Mouse (Mus musculus) neural tube, embryonic 15.5 days (tissue): ENCODE data around the gene Gna11. TPM values are rescaled to one million over a fixed set of nuclear protein-coding genes. Genes with fewer than 3 reads are reported as not detected.

Source experiments
- ATAC-seq: fragments of 200-750 bp; cut with Nextera tagmentation; 2 replicates; pipeline ENCODE4 v1.8.0; 2017; ENCODE audit warnings: mild to moderate bottlenecking, moderate TSS enrichment, moderate library complexity; ENCODE audit not compliant: low FRiP score
- H3K27ac ChIP-seq: fragments of 300-500 bp; sonication (generic); replicated peaks from 2 replicates; pipeline ENCODE4 v1.5.1; 2015; ENCODE audit warnings: mild to moderate bottlenecking, inconsistent platforms
- H3K27me3 ChIP-seq: fragments of 300-500 bp; sonication (generic); replicated peaks from 2 replicates; pipeline ENCODE4 v1.6.1; 2015; ENCODE audit warnings: inconsistent platforms
- H3K36me3 ChIP-seq: fragments of 300-500 bp; sonication (generic); 2 replicates; pipeline ENCODE4 v1.6.1; 2015; ENCODE audit warnings: inconsistent platforms
- H3K4me1 ChIP-seq: fragments of 300-500 bp; sonication (generic); 2 replicates; pipeline ENCODE4 v1.6.1; 2015; ENCODE audit warnings: inconsistent platforms
- H3K4me2 ChIP-seq: fragments of 300-500 bp; sonication (generic); 2 replicates; pipeline ENCODE4 v1.6.1; 2015; ENCODE audit warnings: inconsistent platforms, mild to moderate bottlenecking, moderate library complexity
- H3K4me3 ChIP-seq: fragments of 300-500 bp; sonication (generic); replicated peaks from 2 replicates; pipeline ENCODE4 v1.5.1; 2015; ENCODE audit warnings: mild to moderate bottlenecking, inconsistent platforms
- H3K9ac ChIP-seq: fragments of 300-500 bp; sonication (generic); replicated peaks from 2 replicates; pipeline ENCODE4 v1.6.1; 2015; ENCODE audit warnings: mild to moderate bottlenecking, inconsistent platforms
- H3K9me3 ChIP-seq: fragments of 300-500 bp; sonication (generic); replicated peaks from 2 replicates; pipeline ENCODE4 v1.6.1; 2016; ENCODE audit warnings: inconsistent platforms
- whole genome bisulfite sequencing: fragments of 180-500 bp; shearing (Covaris S2); methylation state at CpG from one replicate; pipeline ENCODE4 v1.1.7; 2015; ENCODE audit warnings: mixed read lengths; 5-methylcytosine and 5-hydroxymethylcytosine counted together
- polyA plus RNA-seq: library from polyadenylated mRNA; unstranded; fragments of >200 nt; fragmentation: Nextera tagmentation; extraction: Ambion mirVana; gene quantifications from 2 replicates; pipeline ENCODE4 v1.2.1, GENCODE M21; 2015

Gene Gna11
- polyA plus RNA-seq, 1 experiment from 2014 or later: 91.1 TPM

GRCm38 (mm10) chr10:81574081-81575056 is 29.4 kb upstream of the Gna11 start, which contains the start of gene Tle2:
Gene Tle2, plus strand, starts transcription at chr10:81574561.
- H3K4me3 ChIP-seq: peak within 1 kb of the TSS; percentile 60
- H3K27ac ChIP-seq: peak within 1 kb of the TSS; percentile 38; the same call in 1 of the 2 replicates
- no peaks in the 10 kb centered on the region for H3K9me3 ChIP-seq
- WGBS: 26% methylated on average over 10 of the region's 10 CpGs
- no peak for ATAC-seq
- no peaks in the 10 kb centered on the region for H3K36me3 ChIP-seq
- H3K4me1 ChIP-seq: peaks cover 59% of the 10 kb centered on the region
- peak within 1 kb of the TSS; percentile 80 for H3K4me2 ChIP-seq
- H3K9ac ChIP-seq: peak within 1 kb of the TSS; percentile 67
- peaks cover 56% of the 10 kb centered on the region for H3K27me3 ChIP-seq

- Histone ChIP-seq H3K4me1 (peaks cover 72% of the 10 kb centered on the region), H3K4me3 (no peak overlapping the region), H3K4me2 (peak overlapping the region; percentile 81; the same call in 1 of the 2 replicates), H3K9me3 (no peaks in the 10 kb centered on the region), H3K9ac (no peak overlapping the region), H3K36me3 (no peaks in the 10 kb centered on the region), H3K27ac (no peak overlapping the region), H3K27me3 (peaks cover 45% of the 10 kb centered on the region)
- WGBS: 17% methylated on average over 9 of the region's 9 CpGs
- no peak for ATAC-seq
Measured at GRCm38 (mm10) chr10:81572975-81573374, 28.0 kb upstream of the Gna11 start.

GRCm38 (mm10) chr10:81572133-81572671 is 27.2 kb upstream of the Gna11 start:
- WGBS: 3% methylated on average over 9 of the region's 9 CpGs
- peak overlapping the region; percentile 63; the same call in 1 of the 2 replicates for H3K27ac ChIP-seq
- H3K4me3 ChIP-seq: peak overlapping the region; percentile 43; the same call in 1 of the 2 replicates
- H3K4me2 ChIP-seq: peak overlapping the region; percentile 81
- H3K36me3 ChIP-seq: peaks cover under 1% of the 10 kb centered on the region; the same call in 1 of the 2 replicates
- ATAC-seq: peak; percentile 1; the same call in 1 of the 2 replicates
- H3K4me1 ChIP-seq: peaks cover 75% of the 10 kb centered on the region
- H3K9ac ChIP-seq: peak overlapping the region; percentile 26; the same call in 1 of the 2 replicates
- H3K9me3 ChIP-seq: no peaks in the 10 kb centered on the region
- peaks cover 40% of the 10 kb centered on the region for H3K27me3 ChIP-seq

- 2% methylated on average over 18 of the region's 18 CpGs for WGBS
- peaks cover 37% of the 10 kb centered on the region for H3K27me3 ChIP-seq
- peaks cover 75% of the 10 kb centered on the region for H3K4me1 ChIP-seq
- H3K9ac ChIP-seq: peak overlapping the region; percentile 34; the same call in 1 of the 2 replicates
- peak overlapping the region; percentile 43 for H3K4me3 ChIP-seq
- H3K4me2 ChIP-seq: peak overlapping the region; percentile 81
- H3K36me3 ChIP-seq: peaks cover 8% of the 10 kb centered on the region
- H3K9me3 ChIP-seq: no peaks in the 10 kb centered on the region
- peak; percentile 92 for ATAC-seq
- peak overlapping the region; percentile 88 for H3K27ac ChIP-seq
Measured at GRCm38 (mm10) chr10:81571501-81571876, 26.5 kb upstream of the Gna11 start.

GRCm38 (mm10) chr10:81570831-81571500 is 26.0 kb upstream of the Gna11 start:
- Histone ChIP-seq H3K27ac (peak overlapping the region; percentile 88), H3K4me2 (peak overlapping the region; percentile 81), H3K36me3 (peaks cover 13% of the 10 kb centered on the region), H3K9ac (peak overlapping the region; percentile 34; the same call in 1 of the 2 replicates), H3K4me3 (peak overlapping the region; percentile 43), H3K9me3 (no peaks in the 10 kb centered on the region), H3K27me3 (peaks cover 32% of the 10 kb centered on the region), H3K4me1 (peaks cover 70% of the 10 kb centered on the region)
- WGBS: 2% methylated on average over 34 of the region's 34 CpGs
- peak; percentile 71 for ATAC-seq

GRCm38 (mm10) chr10:81570238-81570800 is 25.3 kb upstream of the Gna11 start:
- Histone ChIP-seq H3K9ac (peak overlapping the region; percentile 32; the same call in 1 of the 2 replicates), H3K4me1 (peaks cover 64% of the 10 kb centered on the region), H3K4me2 (peak overlapping the region; percentile 81), H3K4me3 (peak overlapping the region; percentile 43), H3K36me3 (peaks cover 20% of the 10 kb centered on the region), H3K27me3 (peaks cover 36% of the 10 kb centered on the region), H3K27ac (peak overlapping the region; percentile 88), H3K9me3 (no peaks in the 10 kb centered on the region)
- ATAC-seq: peak; percentile 15; the same call in 1 of the 2 replicates
- under 1% methylated on average over 10 of the region's 11 CpGs for WGBS

- H3K27ac ChIP-seq: peak overlapping the region; percentile 88
- H3K36me3 ChIP-seq: peaks cover 26% of the 10 kb centered on the region
- H3K4me2 ChIP-seq: peak overlapping the region; percentile 81
- no peak overlapping the region for H3K9ac ChIP-seq
- no peak overlapping the region for H3K4me3 ChIP-seq
- WGBS: 53% methylated on average over 9 of the region's 9 CpGs
- H3K4me1 ChIP-seq: peaks cover 57% of the 10 kb centered on the region
- no peaks in the 10 kb centered on the region for H3K9me3 ChIP-seq
- no peak for ATAC-seq
- peaks cover 39% of the 10 kb centered on the region for H3K27me3 ChIP-seq
Measured at GRCm38 (mm10) chr10:81569507-81570237, 24.7 kb upstream of the Gna11 start.

GRCm38 (mm10) chr10:81568381-81569191 is 23.6 kb upstream of the Gna11 start:
- Histone ChIP-seq H3K27me3 (peaks cover 29% of the 10 kb centered on the region), H3K4me3 (no peak overlapping the region), H3K9ac (0 out of 2 replicates have a peak overlapping the region, but pooled peaks have one; percentile 5), H3K9me3 (no peaks in the 10 kb centered on the region), H3K4me2 (peak overlapping the region; percentile 17), H3K27ac (peak overlapping the region; percentile 63), H3K36me3 (peaks cover 32% of the 10 kb centered on the region), H3K4me1 (peaks cover 61% of the 10 kb centered on the region)
- ATAC-seq: no peak
- WGBS: 10% methylated on average over 16 of the region's 16 CpGs

GRCm38 (mm10) chr10:81565257-81566228 is 20.6 kb upstream of the Gna11 start:
- Histone ChIP-seq H3K36me3 (peaks cover 35% of the 10 kb centered on the region), H3K9ac (no peak overlapping the region), H3K27ac (no peak overlapping the region), H3K27me3 (peaks cover 15% of the 10 kb centered on the region), H3K4me2 (no peak overlapping the region), H3K4me3 (no peak overlapping the region), H3K4me1 (peaks cover 68% of the 10 kb centered on the region), H3K9me3 (no peaks in the 10 kb centered on the region)
- ATAC-seq: no peak
- 47% methylated on average over 20 of the region's 20 CpGs for WGBS
